Mouse (Mus musculus) stomach, embryonic 16.5 days (tissue): ENCODE measurements at regions not wholly inside any gene's neighbourhood (a gene's known extent, or its start where the extent isn't known, plus 50 kb on each side); places are given as distances from the start of the nearest gene placed in this dataset.

Experiments used
- ATAC-seq: fragments of 200-750 bp; cut with Nextera tagmentation; 2 replicates; pipeline ENCODE4 v1.8.0; 2017; ENCODE audit warnings: moderate number of reproducible peaks, moderate TSS enrichment; ENCODE audit not compliant: insufficient read depth, low FRiP score
- H3K27ac ChIP-seq: fragments of 300-500 bp; sonication (generic); 2 replicates; pipeline ENCODE4 v1.5.1; 2014; ENCODE audit warnings: low read length
- H3K27me3 ChIP-seq: fragments of 300-500 bp; sonication (generic); 2 replicates; pipeline ENCODE4 v1.6.1; 2014; ENCODE audit warnings: low read length, control low read depth, mixed read lengths; ENCODE audit not compliant: control insufficient read depth, insufficient read depth
- H3K36me3 ChIP-seq: fragments of 300-500 bp; sonication (generic); 2 replicates; pipeline ENCODE4 v1.6.1; 2014; ENCODE audit warnings: low read length; ENCODE audit not compliant: control insufficient read depth, insufficient read depth
- H3K4me1 ChIP-seq: fragments of 300-500 bp; sonication (generic); 2 replicates; pipeline ENCODE4 v1.6.1; 2014; ENCODE audit warnings: low read length, control low read depth, mixed read lengths; ENCODE audit not compliant: control insufficient read depth, insufficient read depth
- H3K4me2 ChIP-seq: fragments of 300-500 bp; sonication (generic); 2 replicates; pipeline ENCODE4 v1.6.1; 2014; ENCODE audit warnings: low read depth, low read length, mixed read lengths
- H3K4me3 ChIP-seq: fragments of 300-500 bp; sonication (generic); replicated peaks from 2 replicates; pipeline ENCODE4 v1.5.1; 2014; ENCODE audit warnings: mild to moderate bottlenecking, low read length
- H3K9ac ChIP-seq: fragments of 300-500 bp; sonication (generic); 2 replicates; pipeline ENCODE4 v1.6.1; 2014; ENCODE audit warnings: low read length
- H3K9me3 ChIP-seq: fragments of 300-500 bp; sonication (generic); replicated peaks from 2 replicates; pipeline ENCODE4 v1.6.1; 2016; ENCODE audit warnings: low read length, control low read depth; ENCODE audit not compliant: control insufficient read depth
- WGBS: fragments of 180-500 bp; shearing (Covaris S2); extraction: QIAGEN DNeasy Blood & Tissue Kit; methylation state at CpG from one replicate; pipeline ENCODE4 v1.1.7; 2014; 5-methylcytosine and 5-hydroxymethylcytosine counted together

GRCm38 (mm10) chr5:101539818-101540217 is 125.0 kb downstream of the Nkx6-1 start:
- Histone ChIP-seq H3K27ac (no peak overlapping the region), H3K36me3 (no peaks in the 10 kb centered on the region), H3K4me2 (no peak overlapping the region), H3K9me3 (no peaks in the 10 kb centered on the region), H3K9ac (no peak overlapping the region), H3K27me3 (peaks cover 19% of the 10 kb centered on the region), H3K4me3 (no peak overlapping the region), H3K4me1 (no peaks in the 10 kb centered on the region)
- 33% methylated on average over 1 of the region's 1 CpGs for WGBS
- ATAC-seq, result no peak

- H3K36me3 ChIP-seq, result no peaks in the 10 kb centered on the region
- no peak overlapping the region for H3K27ac ChIP-seq
- ATAC-seq, result no peak
- WGBS, result 32% methylated on average over 10 of the region's 10 CpGs
- no peak overlapping the region for H3K4me2 ChIP-seq
- H3K4me1 ChIP-seq, result no peaks in the 10 kb centered on the region
- H3K27me3 ChIP-seq, result peaks cover 19% of the 10 kb centered on the region
- H3K9ac ChIP-seq, result no peak overlapping the region
- H3K9me3 ChIP-seq, result no peaks in the 10 kb centered on the region
- no peak overlapping the region for H3K4me3 ChIP-seq
Observed at GRCm38 (mm10) chr5:101539254-101539549, 125.6 kb downstream of the Nkx6-1 start.

- no peaks in the 10 kb centered on the region for H3K36me3 ChIP-seq
Observed at GRCm38 (mm10) chr5:101538410-101539253, 126.2 kb downstream of the Nkx6-1 start.

GRCm38 (mm10) chr5:101537518-101538380 is 127.0 kb downstream of the Nkx6-1 start:
- H3K4me1 ChIP-seq, result no peaks in the 10 kb centered on the region
- peaks cover 19% of the 10 kb centered on the region for H3K27me3 ChIP-seq
- ATAC-seq, result no peak
- 18% methylated on average over 23 of the region's 23 CpGs for WGBS
- peak overlapping the region; percentile 36 for H3K4me2 ChIP-seq
- H3K4me3 ChIP-seq, result peak overlapping the region; percentile 14; the same call in 1 of the 2 replicates
- no peak overlapping the region for H3K27ac ChIP-seq
- no peak overlapping the region for H3K9ac ChIP-seq
- H3K36me3 ChIP-seq, result no peaks in the 10 kb centered on the region
- H3K9me3 ChIP-seq, result no peaks in the 10 kb centered on the region

More at GRCm38 (mm10) chr5:101538410-101539253, 126.2 kb downstream of the Nkx6-1 start:
- Histone ChIP-seq H3K27me3 (peaks cover 19% of the 10 kb centered on the region), H3K4me3 (0 out of 2 replicates have a peak overlapping the region, but pooled peaks have one; percentile 14), H3K9me3 (no peaks in the 10 kb centered on the region), H3K4me2 (peak overlapping the region; percentile 36), H3K27ac (no peak overlapping the region), H3K4me1 (no peaks in the 10 kb centered on the region), H3K9ac (no peak overlapping the region)
- no peak for ATAC-seq
- 13% methylated on average over 24 of the region's 24 CpGs for WGBS

GRCm38 (mm10) chr5:101535451-101535850 is 129.3 kb downstream of the Nkx6-1 start:
- Histone ChIP-seq H3K36me3 (no peaks in the 10 kb centered on the region), H3K4me1 (no peaks in the 10 kb centered on the region), H3K9ac (no peak overlapping the region), H3K27me3 (peaks cover 12% of the 10 kb centered on the region), H3K4me2 (no peak overlapping the region), H3K27ac (no peak overlapping the region), H3K9me3 (no peaks in the 10 kb centered on the region), H3K4me3 (no peak overlapping the region)
- no peak for ATAC-seq
- 55% methylated on average over 5 of the region's 5 CpGs for WGBS

- H3K9ac ChIP-seq, result no peak overlapping the region
- no peak for ATAC-seq
- no peaks in the 10 kb centered on the region for H3K9me3 ChIP-seq
- H3K4me3 ChIP-seq, result no peak overlapping the region
- H3K4me2 ChIP-seq, result no peak overlapping the region
- H3K4me1 ChIP-seq, result no peaks in the 10 kb centered on the region
- 71% methylated on average over 5 of the region's 5 CpGs for WGBS
- no peak overlapping the region for H3K27ac ChIP-seq
- H3K27me3 ChIP-seq, result peaks cover 3% of the 10 kb centered on the region; the same call in 1 of the 2 replicates
- H3K36me3 ChIP-seq, result no peaks in the 10 kb centered on the region
Observed at GRCm38 (mm10) chr5:101525346-101525745, 139.4 kb downstream of the Nkx6-1 start.

GRCm38 (mm10) chr5:101524670-101525069 is 140.1 kb downstream of the Nkx6-1 start:
- Histone ChIP-seq H3K27me3 (peaks cover 3% of the 10 kb centered on the region; the same call in 1 of the 2 replicates), H3K4me2 (no peak overlapping the region), H3K9ac (no peak overlapping the region), H3K4me3 (no peak overlapping the region), H3K27ac (no peak overlapping the region), H3K9me3 (no peaks in the 10 kb centered on the region), H3K36me3 (no peaks in the 10 kb centered on the region), H3K4me1 (no peaks in the 10 kb centered on the region)
- WGBS, result 47% methylated on average over 4 of the region's 4 CpGs
- ATAC-seq, result no peak

GRCm38 (mm10) chr5:101523902-101524301 is 140.9 kb downstream of the Nkx6-1 start:
- 40% methylated on average over 7 of the region's 7 CpGs for WGBS
- Histone ChIP-seq H3K36me3 (no peaks in the 10 kb centered on the region), H3K9ac (no peak overlapping the region), H3K4me3 (no peak overlapping the region), H3K9me3 (no peaks in the 10 kb centered on the region), H3K27ac (no peak overlapping the region), H3K4me2 (no peak overlapping the region), H3K4me1 (no peaks in the 10 kb centered on the region), H3K27me3 (peaks cover 3% of the 10 kb centered on the region; the same call in 1 of the 2 replicates)
- ATAC-seq, result no peak

GRCm38 (mm10) chr5:101523490-101523889 is 141.3 kb downstream of the Nkx6-1 start:
- peaks cover 3% of the 10 kb centered on the region; the same call in 1 of the 2 replicates for H3K27me3 ChIP-seq
- H3K27ac ChIP-seq, result no peak overlapping the region
- H3K4me3 ChIP-seq, result no peak overlapping the region
- H3K4me1 ChIP-seq, result no peaks in the 10 kb centered on the region
- WGBS, result 52% methylated on average over 7 of the region's 7 CpGs
- no peaks in the 10 kb centered on the region for H3K9me3 ChIP-seq
- H3K9ac ChIP-seq, result no peak overlapping the region
- ATAC-seq, result no peak
- H3K36me3 ChIP-seq, result no peaks in the 10 kb centered on the region
- no peak overlapping the region for H3K4me2 ChIP-seq
